In the genomic region with DNA sequence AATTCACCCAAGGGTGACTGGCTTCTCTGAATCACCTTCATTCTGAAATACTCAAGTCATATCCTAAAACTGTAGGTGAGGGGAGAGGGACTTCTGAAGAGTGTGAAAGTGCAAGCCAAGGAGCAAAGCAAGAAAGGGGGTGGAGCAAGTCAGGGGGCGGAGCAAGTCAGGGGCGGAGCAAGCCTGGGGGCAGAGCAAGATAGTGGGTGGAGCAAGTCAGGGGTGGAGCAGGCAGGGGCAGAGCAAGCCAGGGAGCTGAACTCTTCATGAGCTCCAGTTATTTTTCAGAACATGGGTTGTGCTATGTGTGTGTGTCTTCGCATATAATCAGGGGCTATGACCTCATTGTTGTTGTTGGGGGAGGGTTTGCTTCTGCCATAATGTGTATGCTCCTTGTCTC, we compare ENCODE assay signal across 19 mouse cellular contexts. TPM values are rescaled to one million over a fixed set of nuclear protein-coding genes. Genes with fewer than 3 reads are reported as not detected.
A peak's percentile ranks its signal among the peaks of the same experiment; 100 is the strongest.
DNase-seq lines count a peak whose midpoint lies in the region; ATAC-seq and TF ChIP-seq lines count a peak whose summit lies in the region.
"Had no signal": no experiment of that assay in that cellular context is flagged by ENCODE, and none has a peak within 500 bp of the region (broad histone marks: within the 10 kb centered on the region; RNA-seq: fewer than 3 reads in every experiment).

No protein-coding gene starts in this region.

- H3K4me3 ChIP-seq in thymus, adult 2 months (ENCODE audit: control insufficient read depth, insufficient read depth, low read length) = no peak overlapping the region
- no peak overlapping the region for H3K4me3 ChIP-seq in forebrain, postnatal 0 days (ENCODE audit: low read depth, low read length)
- no peak overlapping the region for H3K4me3 ChIP-seq in midbrain, embryonic 15.5 days
- H3K4me3 ChIP-seq: forebrain, embryonic 15.5 days; limb, embryonic 10.5 days had no signal

- H3K4me2 ChIP-seq in forebrain, postnatal 0 days (ENCODE audit: low read depth) = no peak overlapping the region
- H3K4me2 ChIP-seq in midbrain, embryonic 15.5 days = no peak overlapping the region
- H3K4me2 ChIP-seq: forebrain, embryonic 15.5 days had no signal

- ATAC-seq in forebrain, postnatal 0 days = no peak
- ATAC-seq in midbrain, embryonic 15.5 days (replicated peaks) = no peak
- ATAC-seq: forebrain, embryonic 15.5 days had no signal

- H3K27me3 ChIP-seq in thymus, adult 2 months (ENCODE audit: control insufficient read depth, insufficient read depth, low read length) = no peaks in the 10 kb centered on the region
- no peaks in the 10 kb centered on the region for H3K27me3 ChIP-seq in splenic B cell, adult 2 months (ENCODE audit: control insufficient read depth, insufficient read depth, low read length, poor library complexity, severe bottlenecking)
- no peaks in the 10 kb centered on the region for H3K27me3 ChIP-seq in forebrain, postnatal 0 days (ENCODE audit: insufficient read depth, low read length)
- no peaks in the 10 kb centered on the region for H3K27me3 ChIP-seq in midbrain, embryonic 15.5 days (replicated peaks)
- H3K27me3 ChIP-seq: forebrain, embryonic 15.5 days had no signal

- 80% methylated on average over 3 of the region's 3 CpGs for WGBS in thymus, adult 2 months
- 76% methylated on average over 3 of the region's 3 CpGs for whole genome bisulfite sequencing in forebrain, postnatal 0 days
- 77% methylated on average over 3 of the region's 3 CpGs for WGBS in midbrain, embryonic 15.5 days

- H3K9ac ChIP-seq in forebrain, postnatal 0 days = no peak overlapping the region
- H3K9ac ChIP-seq in midbrain, embryonic 15.5 days = no peak overlapping the region
- H3K9ac ChIP-seq: forebrain, embryonic 15.5 days had no signal

- H3K36me3 ChIP-seq in thymus, adult 2 months (ENCODE audit: control insufficient read depth, insufficient read depth, low read length) = no peaks in the 10 kb centered on the region
- no peaks in the 10 kb centered on the region for H3K36me3 ChIP-seq in splenic B cell, adult 2 months (ENCODE audit: control insufficient read depth, insufficient read depth, low read length, poor library complexity, severe bottlenecking)
- H3K36me3 ChIP-seq in forebrain, postnatal 0 days (ENCODE audit: insufficient read depth) = no peaks in the 10 kb centered on the region
- no peaks in the 10 kb centered on the region for H3K36me3 ChIP-seq in midbrain, embryonic 15.5 days (replicated peaks)
- H3K36me3 ChIP-seq: forebrain, embryonic 15.5 days; limb, embryonic 10.5 days had no signal

- H3K4me1 ChIP-seq in thymus, adult 2 months (replicated peaks; ENCODE audit: control insufficient read depth, insufficient read depth, low read length) = no peaks in the 10 kb centered on the region
- no peaks in the 10 kb centered on the region for H3K4me1 ChIP-seq in forebrain, postnatal 0 days (ENCODE audit: insufficient read depth)
- no peaks in the 10 kb centered on the region; the same call in 1 of the 2 replicates for H3K4me1 ChIP-seq in midbrain, embryonic 15.5 days
- H3K4me1 ChIP-seq: forebrain, embryonic 15.5 days had no signal

- DNase-seq in thymus, postnatal 0 days (ENCODE audit: low spot score) = peak; percentile 12
- no peak for DNase-seq in thymus, adult 2 months
- peak; percentile 36 for DNase-seq in MEL-GATA-1-ER (ENCODE audit: extremely low read depth, low read depth)
- DNase-seq in induced T-regulatory cell, adult 2 months (ENCODE audit: low read depth) = peak; percentile 66
- DNase-seq in splenic B cell, adult 2 months (ENCODE audit: low read depth, low spot score) = peak; percentile 46
- DNase-seq in embryo, embryonic 10 days (ENCODE audit: low spot score) = no peak
- DNase-seq in forebrain, postnatal 0 days = no peak
- DNase-seq: adrenal gland, postnatal 36 days; cerebellum, postnatal 10 days; heart, postnatal 14 days; kidney, adult 8-10 months; right cerebral cortex, postnatal 25 days had no signal

- no peak overlapping the region for H3K27ac ChIP-seq in thymus, adult 2 months (ENCODE audit: control insufficient read depth, insufficient read depth, low read length)
- H3K27ac ChIP-seq in forebrain, postnatal 0 days (ENCODE audit: low read depth, low read length) = no peak overlapping the region
- H3K27ac ChIP-seq in midbrain, embryonic 15.5 days = no peak overlapping the region
- H3K27ac ChIP-seq: forebrain, embryonic 15.5 days; limb, embryonic 10.5 days had no signal

- no peak for TF ChIP-seq POLR2A in thymus, adult 2 months (IDR thresholded peaks at IDR 0.05; ENCODE audit: control insufficient read depth, extremely low read depth, insufficient read depth, low read length, poor library complexity)

- H3K9me3 ChIP-seq in forebrain, postnatal 0 days (ENCODE audit: low read length) = no peaks in the 10 kb centered on the region
- H3K9me3 ChIP-seq in midbrain, embryonic 15.5 days = no peaks in the 10 kb centered on the region
- H3K9me3 ChIP-seq: forebrain, embryonic 15.5 days; limb, embryonic 10.5 days had no signal

- no peak for TF ChIP-seq CTCF in thymus, adult 2 months (IDR thresholded peaks at IDR 0.05; ENCODE audit: borderline replicate concordance, control insufficient read depth, extremely low read depth, insufficient read depth, low read length, poor library complexity)
- TF ChIP-seq CTCF in forebrain, postnatal 0 days (IDR thresholded peaks at IDR 0.05; ENCODE audit: low read depth) = no peak

RNA-seq across cellular contexts. Expression of a gene that starts 4.3 kb away (rescaled TPM):
- 2.1 TPM in 2 replicates for polyA plus RNA-seq in thymus, postnatal 0 days (2015; fragmentation: Nextera tagmentation; extraction: Ambion mirVana)
- 2.2 and 12.5 TPM in 2 replicates for polyA plus RNA-seq in thymus, adult 2 months (2012; rRNA removed)
- not detected in 2 replicates for total RNA-seq in forebrain, postnatal 0 days (2014; rRNA removed)
- not detected in 2 replicates for polyA plus RNA-seq in forebrain, postnatal 0 days (2015; fragmentation: Nextera tagmentation; extraction: Ambion mirVana)
- polyA plus RNA-seq in midbrain, embryonic 15.5 days (2015; fragmentation: Nextera tagmentation; extraction: Ambion mirVana) = 0.49 TPM in 1 of 2 replicates, not detected in the other
- total RNA-seq: layer of hippocampus, postnatal 14 days; neutrophil, adult 5-6 weeks had no signal
- polyA plus RNA-seq: embryonic facial prominence, embryonic 14.5 days; forebrain, embryonic 15.5 days; limb, embryonic 10.5 days; stomach, embryonic 16.5 days had no signal

RNA-seq across cellular contexts. Expression of a gene that starts 5.5 kb away (rescaled TPM):
- polyA plus RNA-seq in thymus, postnatal 0 days (2015; fragmentation: Nextera tagmentation; extraction: Ambion mirVana) = 0.42 and 0.46 TPM in 2 replicates
- polyA plus RNA-seq in thymus, adult 2 months (2012; rRNA removed) = 1.8 and 2.0 TPM in 2 replicates
- 2.5 and 2.9 TPM in 2 replicates for total RNA-seq in forebrain, postnatal 0 days (2014; rRNA removed)
- polyA plus RNA-seq in forebrain, postnatal 0 days (2015; fragmentation: Nextera tagmentation; extraction: Ambion mirVana) = 2.7 and 3.6 TPM in 2 replicates
- polyA plus RNA-seq in midbrain, embryonic 15.5 days (2015; fragmentation: Nextera tagmentation; extraction: Ambion mirVana) = 2.9 and 3.4 TPM in 2 replicates
- polyA plus RNA-seq: limb, embryonic 10.5 days had no signal

RNA-seq across cellular contexts. Expression of a gene that starts 23.6 kb away (rescaled TPM):
- polyA plus RNA-seq in thymus, postnatal 0 days (2015; fragmentation: Nextera tagmentation; extraction: Ambion mirVana) = 2.4 and 2.9 TPM in 2 replicates
- 23.6 and 33.1 TPM in 2 replicates for polyA plus RNA-seq in thymus, adult 2 months (2012; rRNA removed)
- not detected in 2 replicates for total RNA-seq in forebrain, postnatal 0 days (2014; rRNA removed)
- polyA plus RNA-seq in forebrain, postnatal 0 days (2015; fragmentation: Nextera tagmentation; extraction: Ambion mirVana) = not detected in 2 replicates
- not detected in 2 replicates for polyA plus RNA-seq in midbrain, embryonic 15.5 days (2015; fragmentation: Nextera tagmentation; extraction: Ambion mirVana)
- total RNA-seq: layer of hippocampus, postnatal 14 days; neutrophil, adult 5-6 weeks had no signal
- polyA plus RNA-seq: embryonic facial prominence, embryonic 14.5 days; forebrain, embryonic 15.5 days; limb, embryonic 10.5 days had no signal

RNA-seq across cellular contexts. Expression of a gene that starts 36.4 kb away (rescaled TPM):
- polyA plus RNA-seq in thymus, postnatal 0 days (2015; fragmentation: Nextera tagmentation; extraction: Ambion mirVana) = 20.7 and 23.6 TPM in 2 replicates
- polyA plus RNA-seq in thymus, adult 2 months (2012; rRNA removed) = 288 and 342 TPM in 2 replicates
- 81.4 and 93.9 TPM in 2 replicates for total RNA-seq in forebrain, postnatal 0 days (2014; rRNA removed)
- polyA plus RNA-seq in forebrain, postnatal 0 days (2015; fragmentation: Nextera tagmentation; extraction: Ambion mirVana) = 18.9 and 22.6 TPM in 2 replicates
- 32.3 and 32.6 TPM in 2 replicates for polyA plus RNA-seq in midbrain, embryonic 15.5 days (2015; fragmentation: Nextera tagmentation; extraction: Ambion mirVana)

RNA-seq across cellular contexts. Expression of a gene that starts 40.1 kb away (rescaled TPM):
- polyA plus RNA-seq in thymus, postnatal 0 days (2015; fragmentation: Nextera tagmentation; extraction: Ambion mirVana) = 0.40 and 0.99 TPM in 2 replicates
- polyA plus RNA-seq in thymus, adult 2 months (2012; rRNA removed) = 8.5 and 8.9 TPM in 2 replicates
- total RNA-seq in forebrain, postnatal 0 days (2014; rRNA removed) = not detected in 2 replicates
- polyA plus RNA-seq in forebrain, postnatal 0 days (2015; fragmentation: Nextera tagmentation; extraction: Ambion mirVana) = 0.10 TPM in 1 of 2 replicates, not detected in the other
- not detected in 2 replicates for polyA plus RNA-seq in midbrain, embryonic 15.5 days (2015; fragmentation: Nextera tagmentation; extraction: Ambion mirVana)
- total RNA-seq: layer of hippocampus, postnatal 14 days had no signal
- polyA plus RNA-seq: forebrain, embryonic 15.5 days; limb, embryonic 10.5 days had no signal

Comparison
In these comparisons a context has a peak if more than half of its experiments do, and no peak if none do; other contexts are left out.
1. DNase-seq: peak in thymus, postnatal 0 days (single experiment), MEL-GATA-1-ER (single experiment), induced T-regulatory cell, adult 2 months (single experiment) and splenic B cell, adult 2 months (single experiment); none in thymus, adult 2 months (single experiment), embryo, embryonic 10 days (single experiment) and forebrain, postnatal 0 days (single experiment).